Mouse (Mus musculus): Measurements from ENCODE around the gene Ifngr1. TPM values are rescaled to one million over a fixed set of nuclear protein-coding genes. Genes with fewer than 3 reads are reported as not detected.
A peak's percentile ranks its signal among the peaks of the same experiment; 100 is the strongest.

Gene Ifngr1
- polyA plus RNA-seq, 1 experiment, result 12.3 TPM

DNA sequence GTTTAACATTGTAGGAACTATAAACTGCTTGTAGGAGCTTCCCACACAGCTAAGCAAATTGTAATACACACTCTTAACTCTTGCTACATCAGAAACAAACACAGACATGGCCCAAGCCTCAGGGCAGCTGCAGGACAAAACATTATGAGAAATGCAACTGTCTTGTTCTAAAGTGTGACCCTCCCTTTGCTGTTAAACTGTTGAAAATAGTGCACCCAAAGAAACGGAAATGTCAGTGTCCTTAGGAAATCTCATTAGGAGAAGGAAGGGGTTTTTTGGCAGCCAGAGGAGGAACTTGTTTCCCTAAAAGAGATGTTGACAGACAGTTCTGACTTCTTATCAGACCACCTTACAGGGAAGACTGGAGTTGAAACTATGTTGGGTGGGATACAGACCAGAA lies 21.0 kb upstream of the Ifngr1 start:
- TF ChIP-seq CTCF (IDR thresholded peaks at IDR 0.05; ENCODE audit: borderline replicate concordance, extremely low read depth, insufficient read depth, insufficient read length) (no peak), POLR2A (IDR thresholded peaks at IDR 0.05; ENCODE audit: borderline replicate concordance, extremely low read depth, insufficient read depth, insufficient read length, poor library complexity, severe bottlenecking) (no peak)
- DNase-seq (ENCODE audit: low read depth), result no peak

DNA sequence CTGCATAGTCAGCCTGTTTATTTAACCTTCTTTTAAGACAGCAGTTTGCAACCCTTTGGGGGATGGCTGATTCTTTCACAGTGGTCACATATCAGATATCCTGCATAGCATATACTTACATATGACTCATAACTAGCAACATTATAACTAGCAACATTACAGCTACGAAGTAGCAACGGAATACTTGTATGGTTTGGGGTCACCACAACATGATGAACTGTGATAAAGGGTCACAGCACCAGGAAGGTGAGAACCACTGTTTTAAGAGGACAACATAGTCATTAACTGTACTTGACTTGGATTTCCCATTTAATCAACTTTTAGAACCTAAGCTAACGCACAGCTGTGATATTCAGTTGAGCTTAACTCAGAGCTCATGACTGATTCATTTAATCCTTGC lies 14.2 kb upstream of the Ifngr1 start:
- no peak for DNase-seq (ENCODE audit: low read depth)
- TF ChIP-seq CTCF (IDR thresholded peaks at IDR 0.05; ENCODE audit: borderline replicate concordance, extremely low read depth, insufficient read depth, insufficient read length) (no peak), POLR2A (IDR thresholded peaks at IDR 0.05; ENCODE audit: borderline replicate concordance, extremely low read depth, insufficient read depth, insufficient read length, poor library complexity, severe bottlenecking) (no peak)

DNA sequence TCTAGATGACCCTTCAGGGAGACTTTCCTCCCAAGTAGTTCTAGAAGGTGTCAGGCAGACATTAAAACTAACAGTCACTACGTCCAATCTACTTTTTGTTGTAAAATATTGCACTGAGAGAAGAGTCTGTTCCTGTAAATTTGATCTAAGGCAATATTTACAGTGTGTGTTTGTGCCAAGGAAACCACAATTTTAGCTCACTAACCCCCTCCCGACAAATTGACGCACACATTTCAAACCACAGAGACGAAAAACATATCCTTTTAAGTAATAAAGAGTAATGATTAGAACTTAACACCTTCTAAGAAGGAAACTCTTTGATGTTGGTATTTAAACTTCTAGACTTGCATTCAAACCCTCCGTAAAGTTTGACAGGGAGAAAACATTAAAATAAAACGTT lies 13.7 kb upstream of the Ifngr1 start:
- TF ChIP-seq POLR2A (IDR thresholded peaks at IDR 0.05; ENCODE audit: borderline replicate concordance, extremely low read depth, insufficient read depth, insufficient read length, poor library complexity, severe bottlenecking) (no peak), CTCF (IDR thresholded peaks at IDR 0.05; ENCODE audit: borderline replicate concordance, extremely low read depth, insufficient read depth, insufficient read length) (no peak)
- no peak for DNase-seq (ENCODE audit: low read depth)

DNA sequence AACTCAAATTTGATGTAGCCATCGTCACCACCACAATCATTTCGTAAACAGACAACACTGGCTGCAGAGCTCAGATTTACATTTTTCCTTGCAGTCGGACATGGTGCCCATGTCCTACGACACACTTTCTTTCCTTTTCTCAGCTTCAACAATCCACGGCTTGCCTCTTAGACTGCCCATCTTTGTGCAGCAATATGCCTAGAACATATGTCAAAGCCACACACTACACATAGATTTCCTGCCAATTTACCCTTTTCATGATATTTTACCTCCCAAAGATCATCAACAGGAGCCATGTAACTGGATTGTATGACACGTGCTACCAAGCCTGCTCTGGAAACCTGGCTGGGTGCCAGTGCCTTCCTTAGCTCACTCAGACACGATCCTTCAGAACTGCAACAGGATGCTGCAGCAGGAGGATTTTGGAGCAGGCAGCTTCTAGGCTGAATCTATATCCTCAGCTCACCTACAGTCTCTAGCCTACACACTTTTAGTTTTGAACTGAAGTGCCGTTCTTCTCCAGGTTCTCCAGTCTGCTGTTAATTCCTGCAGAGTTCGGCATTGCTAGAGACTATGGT lies 13.3 kb upstream of the Ifngr1 start:
- TF ChIP-seq POLR2A (IDR thresholded peaks at IDR 0.05; ENCODE audit: borderline replicate concordance, extremely low read depth, insufficient read depth, insufficient read length, poor library complexity, severe bottlenecking), result no peak
- no peak for TF ChIP-seq CTCF (IDR thresholded peaks at IDR 0.05; ENCODE audit: borderline replicate concordance, extremely low read depth, insufficient read depth, insufficient read length)
- peak; percentile 72 for DNase-seq (ENCODE audit: low read depth)

DNA sequence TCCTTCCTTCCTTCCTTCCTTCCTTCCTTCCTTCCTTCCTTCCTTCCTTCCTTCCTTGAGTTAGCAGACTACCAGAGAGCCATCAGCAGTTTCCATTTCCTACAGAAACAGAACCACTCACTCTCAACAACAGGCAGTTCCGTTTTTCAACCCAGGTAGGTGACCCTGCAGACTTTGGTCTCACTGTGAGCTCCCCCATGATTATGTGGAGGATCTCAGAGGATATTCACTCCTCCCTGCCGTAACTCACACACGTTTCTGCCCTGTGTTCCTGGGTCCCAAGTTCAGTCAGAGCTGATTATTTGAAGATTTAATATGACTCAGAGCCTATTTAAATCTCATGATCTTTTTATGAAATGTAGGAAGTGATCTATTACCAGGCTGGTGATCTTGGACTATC lies 11.1 kb upstream of the Ifngr1 start:
- DNase-seq (ENCODE audit: low read depth), result no peak
- TF ChIP-seq CTCF (IDR thresholded peaks at IDR 0.05; ENCODE audit: borderline replicate concordance, extremely low read depth, insufficient read depth, insufficient read length), result no peak
- TF ChIP-seq POLR2A (IDR thresholded peaks at IDR 0.05; ENCODE audit: borderline replicate concordance, extremely low read depth, insufficient read depth, insufficient read length, poor library complexity, severe bottlenecking), result no peak

DNA sequence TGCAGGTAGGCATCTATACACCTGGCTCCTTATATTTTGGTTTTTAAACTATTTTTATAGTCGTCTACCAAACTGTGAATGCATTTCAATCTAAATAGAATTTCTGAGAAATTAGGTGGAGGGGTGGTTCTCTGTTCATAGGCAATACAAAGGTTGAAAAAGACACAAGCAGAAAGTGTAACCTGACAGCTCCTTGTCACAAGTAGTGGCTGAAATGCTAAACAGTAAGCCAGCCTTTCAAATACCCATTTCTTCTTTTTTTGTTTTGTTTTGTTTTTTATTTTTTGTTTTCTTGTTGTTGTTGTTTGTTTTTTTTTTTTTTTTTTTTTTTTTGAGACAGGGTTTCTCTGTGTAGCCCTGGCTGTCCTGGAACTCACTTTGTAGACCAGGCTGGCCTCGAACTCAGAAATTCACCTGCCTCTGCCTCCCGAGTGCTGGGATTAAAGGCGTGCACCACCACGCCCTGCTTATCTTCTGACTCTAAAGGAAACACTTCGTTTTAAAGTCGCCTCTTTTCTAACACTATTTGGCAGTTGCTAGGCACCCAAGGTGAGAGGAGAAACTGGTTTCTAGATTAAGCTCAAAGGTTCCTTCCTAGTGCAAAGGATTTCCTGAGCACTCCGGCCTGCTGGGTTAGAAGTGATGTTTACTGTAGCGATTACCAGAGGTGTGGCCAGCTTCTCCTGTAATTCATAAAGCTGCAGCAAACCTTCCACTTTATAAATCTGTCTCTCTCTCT lies 9.7 kb upstream of the Ifngr1 start:
- TF ChIP-seq CTCF (IDR thresholded peaks at IDR 0.05; ENCODE audit: borderline replicate concordance, extremely low read depth, insufficient read depth, insufficient read length), result no peak
- no peak for TF ChIP-seq POLR2A (IDR thresholded peaks at IDR 0.05; ENCODE audit: borderline replicate concordance, extremely low read depth, insufficient read depth, insufficient read length, poor library complexity, severe bottlenecking)
- DNase-seq (ENCODE audit: low read depth), result no peak

DNA sequence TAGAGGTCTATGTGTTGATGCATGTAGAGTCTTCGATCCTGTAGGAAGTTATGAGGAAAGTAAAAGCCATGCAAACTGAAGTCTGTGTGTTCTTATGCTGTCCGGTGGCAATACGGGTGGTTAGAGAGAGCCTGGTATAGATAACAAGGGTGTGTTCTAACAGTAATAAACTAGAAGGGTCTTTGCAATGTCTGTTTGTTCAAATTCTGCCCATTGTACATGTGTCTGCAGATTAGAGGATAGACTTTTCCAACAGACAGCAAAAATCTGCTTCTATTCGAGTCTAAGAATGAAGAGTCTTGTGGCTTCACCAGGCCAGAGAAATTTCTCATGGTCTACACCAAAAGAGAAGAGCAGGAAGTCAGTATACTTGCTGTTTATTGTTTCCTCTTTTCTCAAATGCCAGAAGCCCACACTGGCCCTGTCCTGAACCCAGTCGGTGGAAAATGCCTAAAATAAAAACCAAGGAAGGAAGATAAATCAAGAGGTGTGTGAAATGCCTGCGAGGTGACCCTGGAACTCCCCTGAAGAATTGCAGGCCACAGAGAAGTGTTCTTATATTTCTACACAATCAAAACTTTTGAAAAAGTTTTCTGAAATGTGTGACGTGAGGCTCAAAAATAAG lies 8.8 kb upstream of the Ifngr1 start:
- no peak for DNase-seq (ENCODE audit: low read depth)
- TF ChIP-seq POLR2A (IDR thresholded peaks at IDR 0.05; ENCODE audit: borderline replicate concordance, extremely low read depth, insufficient read depth, insufficient read length, poor library complexity, severe bottlenecking), result no peak
- TF ChIP-seq CTCF (IDR thresholded peaks at IDR 0.05; ENCODE audit: borderline replicate concordance, extremely low read depth, insufficient read depth, insufficient read length), result no peak

DNA sequence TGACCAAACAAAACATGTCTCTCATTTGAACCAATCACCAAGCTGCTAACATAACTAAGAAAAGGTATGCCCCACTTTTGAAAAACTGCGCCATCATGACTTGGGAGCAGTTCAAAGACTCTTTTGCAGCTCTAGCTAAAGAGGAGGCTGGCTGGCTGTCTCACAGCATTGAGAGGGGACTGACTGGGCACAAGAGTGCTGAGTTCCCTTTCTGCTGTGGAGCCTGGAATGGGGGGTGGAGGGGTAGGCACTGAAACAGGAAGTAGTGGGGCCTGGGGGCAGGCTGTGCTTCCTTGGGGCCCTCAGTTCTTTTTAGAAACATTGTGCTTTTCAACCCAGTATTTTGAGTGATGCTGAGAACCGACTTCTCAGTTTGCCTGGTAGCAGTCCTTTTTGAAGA lies 7.7 kb upstream of the Ifngr1 start:
- DNase-seq (ENCODE audit: low read depth), result peak; percentile 15
- TF ChIP-seq POLR2A (IDR thresholded peaks at IDR 0.05; ENCODE audit: borderline replicate concordance, extremely low read depth, insufficient read depth, insufficient read length, poor library complexity, severe bottlenecking) (no peak), CTCF (IDR thresholded peaks at IDR 0.05; ENCODE audit: borderline replicate concordance, extremely low read depth, insufficient read depth, insufficient read length) (no peak)

DNA sequence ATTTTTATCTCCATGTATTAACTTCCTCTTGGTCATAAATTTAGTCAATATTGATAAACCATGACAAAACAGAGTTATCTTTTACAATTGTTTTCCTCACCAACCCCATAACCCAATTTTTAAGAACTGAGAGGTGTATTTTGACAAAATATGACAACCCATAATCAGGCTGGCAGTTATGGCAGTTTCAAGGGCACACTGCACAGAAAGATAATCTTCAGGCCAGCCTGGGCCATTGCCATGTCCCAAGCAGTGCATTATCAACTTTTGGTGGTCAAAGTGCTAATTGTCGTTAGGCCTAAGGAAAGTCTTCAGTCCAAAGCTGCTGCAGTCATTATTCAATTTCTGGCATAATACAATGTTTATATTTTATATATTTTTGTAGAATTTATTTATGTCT lies 6.9 kb upstream of the Ifngr1 start:
- no peak for TF ChIP-seq CTCF (IDR thresholded peaks at IDR 0.05; ENCODE audit: borderline replicate concordance, extremely low read depth, insufficient read depth, insufficient read length)
- DNase-seq (ENCODE audit: low read depth), result no peak

DNA sequence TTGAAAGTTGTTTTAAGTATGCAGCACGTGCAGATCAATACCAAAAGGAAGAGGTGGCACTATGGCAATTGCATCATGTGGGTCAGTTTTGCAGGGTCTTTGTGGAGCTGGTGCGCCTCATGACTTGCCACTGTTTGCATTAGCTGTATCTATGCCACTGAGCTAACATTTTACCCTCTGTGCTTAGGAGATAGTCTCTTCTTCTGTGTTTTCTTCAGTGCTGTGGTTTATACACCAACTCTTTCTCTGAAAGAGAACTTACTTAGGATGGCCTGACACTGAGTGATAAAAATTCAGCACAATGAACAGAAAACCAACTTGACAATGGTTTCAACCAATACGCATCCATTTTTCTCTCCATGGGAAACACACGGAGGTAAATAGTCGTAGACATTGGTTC lies 5.9 kb upstream of the Ifngr1 start:
- DNase-seq (ENCODE audit: low read depth), result no peak
- TF ChIP-seq POLR2A (IDR thresholded peaks at IDR 0.05; ENCODE audit: borderline replicate concordance, extremely low read depth, insufficient read depth, insufficient read length, poor library complexity, severe bottlenecking) (no peak), CTCF (IDR thresholded peaks at IDR 0.05; ENCODE audit: borderline replicate concordance, extremely low read depth, insufficient read depth, insufficient read length) (no peak)

DNA sequence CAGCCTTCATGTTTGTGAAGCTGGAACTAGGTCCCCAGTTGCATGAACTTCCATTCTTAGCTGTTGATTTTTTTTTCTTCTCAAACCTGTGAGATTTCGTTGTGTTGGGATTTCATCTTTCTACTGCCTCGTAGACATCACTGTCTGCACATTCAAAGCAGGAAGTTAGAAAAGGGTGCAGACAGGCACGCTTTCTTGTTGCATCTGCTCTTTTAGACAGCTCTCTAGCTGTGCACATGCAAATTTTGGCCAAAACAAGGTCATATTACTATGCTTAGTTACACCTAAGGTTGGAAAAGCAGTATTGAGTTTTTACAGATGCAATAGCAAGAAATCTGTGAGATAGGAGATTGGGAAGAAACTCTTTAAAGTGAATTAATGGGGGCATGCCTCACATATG lies 4.5 kb upstream of the Ifngr1 start:
- TF ChIP-seq CTCF (IDR thresholded peaks at IDR 0.05; ENCODE audit: borderline replicate concordance, extremely low read depth, insufficient read depth, insufficient read length) (no peak), POLR2A (IDR thresholded peaks at IDR 0.05; ENCODE audit: borderline replicate concordance, extremely low read depth, insufficient read depth, insufficient read length, poor library complexity, severe bottlenecking) (no peak)

DNA sequence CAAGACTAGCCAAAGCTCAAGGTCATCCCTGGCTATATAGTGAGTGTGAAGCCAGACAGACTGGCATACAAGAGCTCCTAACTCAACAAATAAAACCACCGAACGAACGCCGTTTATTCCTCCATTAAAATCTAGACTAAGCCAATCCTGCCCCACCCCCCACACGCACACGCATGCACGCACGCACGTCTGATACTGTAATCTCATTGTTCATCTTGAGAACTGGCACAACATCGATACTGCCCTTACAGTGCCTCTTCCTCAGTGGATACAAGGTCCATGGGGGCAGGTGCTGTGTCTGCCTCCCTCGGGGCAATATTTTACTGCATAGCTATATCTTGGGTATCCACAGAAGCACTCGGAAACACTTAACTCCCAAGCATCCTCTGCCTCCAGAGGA lies 2.1 kb upstream of the Ifngr1 start:
- TF ChIP-seq CTCF (IDR thresholded peaks at IDR 0.05; ENCODE audit: borderline replicate concordance, extremely low read depth, insufficient read depth, insufficient read length), result no peak
- TF ChIP-seq POLR2A (IDR thresholded peaks at IDR 0.05; ENCODE audit: borderline replicate concordance, extremely low read depth, insufficient read depth, insufficient read length, poor library complexity, severe bottlenecking), result no peak
- DNase-seq (ENCODE audit: low read depth), result no peak

More for the DNA sequence above, 4.5 kb upstream of the Ifngr1 start:
- no peak for DNase-seq (ENCODE audit: low read depth)
